Mouse (Mus musculus) liver, embryonic 12.5 days (tissue): ENCODE data around the gene Topors. TPM values are rescaled to one million over a fixed set of nuclear protein-coding genes. Genes with fewer than 3 reads are reported as not detected.
"Not testable (repeated sequence)": the region's sequence is repeated elsewhere in the genome, so short reads cannot be mapped to it uniquely, and the experiment has no call there.

Source experiments
- ATAC-seq: fragments of 200-750 bp; cut with Nextera tagmentation; 2 replicates; pipeline ENCODE4 v1.8.0; 2017; ENCODE audit warnings: moderate number of reproducible peaks, mild to moderate bottlenecking, moderate library complexity
- H3K27ac ChIP-seq: fragments of 300-500 bp; sonication (generic); 2 replicates; pipeline ENCODE4 v1.5.1; 2016; ENCODE audit warnings: mild to moderate bottlenecking
- H3K27me3 ChIP-seq: fragments of 300-500 bp; sonication (generic); replicated peaks from 2 replicates; pipeline ENCODE4 v1.6.1; 2016; ENCODE audit warnings: mild to moderate bottlenecking, moderate library complexity
- H3K36me3 ChIP-seq: fragments of 300-500 bp; sonication (generic); 2 replicates; pipeline ENCODE4 v1.6.1; 2016; ENCODE audit warnings: mild to moderate bottlenecking, moderate library complexity
- H3K4me1 ChIP-seq: fragments of 300-500 bp; sonication (generic); 2 replicates; pipeline ENCODE4 v1.6.1; 2016
- H3K4me2 ChIP-seq: fragments of 300-500 bp; sonication (generic); 2 replicates; pipeline ENCODE4 v1.6.1; 2016; ENCODE audit warnings: mild to moderate bottlenecking, moderate library complexity
- H3K4me3 ChIP-seq: fragments of 300-500 bp; sonication (generic); 2 replicates; pipeline ENCODE4 v1.5.1; 2016; ENCODE audit warnings: mild to moderate bottlenecking, moderate library complexity
- H3K9ac ChIP-seq: fragments of 300-500 bp; sonication (generic); 2 replicates; pipeline ENCODE4 v1.6.1; 2016; ENCODE audit warnings: mild to moderate bottlenecking, moderate library complexity
- H3K9me3 ChIP-seq: fragments of 300-500 bp; sonication (generic); replicated peaks from 2 replicates; pipeline ENCODE4 v1.6.1; 2016; ENCODE audit warnings: mild to moderate bottlenecking, moderate library complexity
- WGBS: fragments of 180-500 bp; shearing (Covaris S2); methylation state at CpG from one replicate; pipeline ENCODE4 v1.1.7; 2016; ENCODE audit not compliant: insufficient replicate concordance; 5-methylcytosine and 5-hydroxymethylcytosine counted together
- polyA plus RNA-seq: library from polyadenylated mRNA; unstranded; fragments of >200 nt; fragmentation: Nextera tagmentation; extraction: Ambion mirVana; gene quantifications from 2 replicates; pipeline ENCODE4 v1.2.1, GENCODE M21; 2016

Topors gene
- polyA plus RNA-seq = 26.5 and 26.7 TPM in 2 replicates

DNA sequence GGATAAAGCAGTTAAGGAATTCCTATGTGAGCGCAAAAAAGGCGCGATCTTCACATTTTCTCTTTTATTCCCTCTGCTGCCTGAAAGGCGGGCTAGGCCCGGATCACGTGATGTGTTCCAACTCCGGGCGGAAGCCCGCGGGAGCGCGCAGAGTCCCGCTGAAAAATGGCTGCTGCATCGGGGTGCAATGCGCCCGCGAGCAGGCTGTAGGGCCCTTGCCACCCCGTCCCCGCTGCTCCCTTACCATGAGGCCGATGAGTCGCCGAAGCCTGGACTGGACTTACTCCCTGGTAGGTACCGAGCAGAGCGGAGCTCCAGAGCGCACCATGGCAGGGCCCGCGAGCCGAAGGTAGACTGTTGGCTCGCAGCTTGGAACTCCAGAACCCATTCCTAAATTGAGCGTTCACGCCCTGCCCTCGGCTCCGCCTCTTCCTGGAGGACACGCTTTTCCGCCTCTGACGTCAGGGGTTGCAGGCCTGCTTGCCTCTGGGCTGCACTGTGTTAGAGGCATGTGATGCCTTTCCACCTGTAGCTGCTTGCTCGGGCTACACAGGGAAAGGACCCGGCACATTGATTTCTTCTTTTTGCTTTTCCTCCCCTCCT, at the start of gene Topors, which contains the start of gene Smim27:
TSS of gene Topors (minus strand) at position 421 of the 603 bp plus-strand sequence.
TSS of gene Smim27 (plus strand) at position 150 of the 603 bp plus-strand sequence.
- peaks cover 48% of the 10 kb centered on the region for H3K36me3 ChIP-seq
- peak within 1 kb of the TSS; percentile 92 for H3K4me2 ChIP-seq
- no peaks in the 10 kb centered on the region for H3K27me3 ChIP-seq
- peak within 1 kb of the TSS; percentile 95 for H3K27ac ChIP-seq
- peaks cover 41% of the 10 kb centered on the region for H3K4me1 ChIP-seq
- peak within 1 kb of the TSS; percentile 82 for H3K4me3 ChIP-seq
- H3K9me3 ChIP-seq = no peaks in the 10 kb centered on the region
- WGBS = under 1% methylated on average over 38 of the region's 38 CpGs
- peak; percentile 93 for ATAC-seq
- H3K9ac ChIP-seq = peak within 1 kb of the TSS; percentile 87

DNA sequence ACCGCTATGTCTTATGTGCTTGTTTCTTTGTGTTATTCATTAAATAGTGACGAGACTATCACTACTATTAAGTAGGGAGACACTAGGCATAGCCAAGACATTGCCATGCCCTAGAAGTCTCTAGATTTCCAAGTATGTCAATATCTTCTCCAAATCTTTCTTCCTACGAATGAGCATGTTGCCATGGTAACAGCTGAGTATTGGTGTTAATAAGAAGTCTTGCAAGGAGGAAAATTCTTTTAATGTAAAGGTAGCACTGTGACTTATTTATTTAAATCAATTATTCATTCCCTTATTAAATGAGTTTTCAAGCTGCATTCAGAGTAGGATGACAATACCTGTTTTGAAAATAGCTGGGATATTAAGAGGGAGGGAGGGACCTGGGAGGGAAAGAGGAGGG, 47.8 kb upstream of the Topors start:
- Histone ChIP-seq H3K9ac (no peak overlapping the region), H3K4me2 (no peak overlapping the region), H3K27ac (no peak overlapping the region), H3K36me3 (no peaks in the 10 kb centered on the region), H3K4me3 (no peak overlapping the region), H3K9me3 (no peaks in the 10 kb centered on the region), H3K4me1 (peaks cover 3% of the 10 kb centered on the region), H3K27me3 (no peaks in the 10 kb centered on the region)
- no peak for ATAC-seq
- 70% methylated on average over 3 of the region's 3 CpGs for WGBS

DNA sequence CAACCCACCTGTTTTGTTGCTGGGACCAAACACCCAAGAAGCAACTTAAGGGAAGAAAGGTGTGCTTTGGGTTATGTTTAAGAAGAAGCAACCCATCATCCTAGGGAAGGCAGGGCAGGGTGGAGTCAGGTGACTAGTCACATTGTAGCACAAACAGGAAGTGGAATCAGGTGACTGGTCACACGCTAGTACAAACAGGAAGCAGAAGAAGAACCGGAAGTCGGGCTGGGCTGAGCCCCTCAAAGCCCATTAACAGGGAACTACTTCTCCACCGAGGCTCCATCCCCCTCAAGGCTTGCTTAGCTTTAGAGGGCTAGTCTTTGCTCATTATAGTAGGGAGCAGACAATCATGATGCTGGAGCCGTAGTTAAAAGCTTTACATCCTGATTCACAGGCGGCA, 43.4 kb upstream of the Topors start:
- Histone ChIP-seq H3K27ac (no peak overlapping the region), H3K9ac (no peak overlapping the region), H3K27me3 (no peaks in the 10 kb centered on the region), H3K4me3 (no peak overlapping the region), H3K4me1 (peaks cover 24% of the 10 kb centered on the region), H3K4me2 (no peak overlapping the region), H3K36me3 (no peaks in the 10 kb centered on the region), H3K9me3 (no peaks in the 10 kb centered on the region)
- 40% methylated on average over 6 of the region's 6 CpGs for WGBS
- no peak for ATAC-seq

DNA sequence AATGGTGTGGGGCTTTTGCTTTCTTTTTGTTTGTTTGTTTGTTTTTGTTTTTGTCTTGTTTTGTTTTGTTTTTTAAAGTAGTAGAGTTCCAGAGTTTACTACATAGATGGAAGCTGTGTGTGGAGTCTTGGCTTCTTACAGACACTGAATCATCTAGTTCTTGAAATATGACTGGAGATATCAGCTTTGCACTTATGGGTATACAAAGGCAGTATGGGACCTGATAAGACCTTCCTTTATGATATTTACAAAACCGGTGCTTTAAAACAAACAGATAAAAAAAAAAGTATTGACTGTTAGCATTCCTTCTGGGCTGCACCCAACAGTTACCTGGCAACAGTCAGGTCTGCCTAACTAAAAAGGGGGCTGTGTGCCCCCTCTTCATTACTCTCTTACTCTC, 42.6 kb upstream of the Topors start:
- Histone ChIP-seq H3K27ac (no peak overlapping the region), H3K27me3 (no peaks in the 10 kb centered on the region), H3K36me3 (no peaks in the 10 kb centered on the region), H3K9me3 (no peaks in the 10 kb centered on the region), H3K9ac (no peak overlapping the region), H3K4me2 (0 out of 2 replicates have a peak overlapping the region, but pooled peaks have one; percentile 3), H3K4me3 (no peak overlapping the region), H3K4me1 (peaks cover 24% of the 10 kb centered on the region)
- peak; percentile 54 for ATAC-seq
- 29% methylated on average over 1 of the region's 1 CpGs for WGBS

DNA sequence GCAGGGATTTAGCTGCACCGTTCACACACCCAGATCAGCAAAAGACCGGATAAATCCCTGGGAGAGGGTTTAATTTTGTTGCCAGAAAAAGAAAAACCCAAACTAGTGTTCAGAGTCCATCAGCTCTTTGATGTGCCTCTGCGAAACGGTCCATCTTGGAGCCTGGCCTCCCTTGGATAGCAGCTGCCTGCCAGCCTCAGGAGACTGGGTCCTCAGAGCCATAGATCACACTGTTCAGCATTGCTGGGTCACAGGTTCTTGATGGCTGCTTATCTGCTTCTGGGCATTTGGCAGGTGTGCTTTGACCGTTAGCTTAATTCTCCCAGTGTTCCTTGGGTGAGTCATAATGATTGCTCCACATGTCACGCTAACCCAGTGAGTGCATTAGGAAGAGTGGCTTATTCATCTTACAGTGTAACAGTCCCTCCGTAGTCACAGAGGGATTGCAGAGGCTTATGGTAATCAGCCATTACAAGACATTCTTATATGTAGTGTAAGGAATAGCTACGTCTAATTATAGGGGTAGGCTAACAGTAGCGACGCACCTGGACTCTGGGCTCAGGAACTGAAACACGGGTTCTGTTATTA, 41.2 kb upstream of the Topors start:
- H3K9me3 ChIP-seq = no peaks in the 10 kb centered on the region
- 69% methylated on average over 11 of the region's 11 CpGs for WGBS
- no peaks in the 10 kb centered on the region for H3K27me3 ChIP-seq
- no peak overlapping the region for H3K27ac ChIP-seq
- H3K9ac ChIP-seq = no peak overlapping the region
- H3K36me3 ChIP-seq = no peaks in the 10 kb centered on the region
- H3K4me1 ChIP-seq = peaks cover 24% of the 10 kb centered on the region
- ATAC-seq = no peak
- no peak overlapping the region for H3K4me3 ChIP-seq
- H3K4me2 ChIP-seq = no peak overlapping the region

DNA sequence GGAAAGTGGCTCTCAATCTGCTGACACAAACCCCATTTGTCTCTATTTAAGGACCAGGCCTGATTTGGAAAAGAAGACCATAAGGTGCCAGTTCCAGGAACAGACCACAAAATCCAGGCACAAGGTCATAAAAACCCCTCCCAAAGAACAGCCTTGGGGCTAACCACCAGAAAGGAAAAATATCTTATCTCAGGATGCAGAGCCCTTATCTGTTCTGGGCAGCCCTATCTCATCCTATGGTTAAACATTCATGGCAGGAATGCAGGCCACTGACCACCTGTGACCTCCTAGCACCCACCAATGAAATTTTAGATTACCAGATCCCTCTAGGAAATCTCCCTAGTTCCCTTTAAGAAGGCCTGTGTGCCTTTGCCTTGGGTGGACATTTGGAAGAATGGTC, 40.0 kb upstream of the Topors start:
- no peaks in the 10 kb centered on the region for H3K36me3 ChIP-seq
- H3K4me2 ChIP-seq = no peak overlapping the region
- ATAC-seq = no peak
- H3K9ac ChIP-seq = no peak overlapping the region
- no peak overlapping the region for H3K27ac ChIP-seq
- no peaks in the 10 kb centered on the region for H3K27me3 ChIP-seq
- H3K4me1 ChIP-seq = peaks cover 24% of the 10 kb centered on the region
- no peaks in the 10 kb centered on the region for H3K9me3 ChIP-seq
- H3K4me3 ChIP-seq = no peak overlapping the region

DNA sequence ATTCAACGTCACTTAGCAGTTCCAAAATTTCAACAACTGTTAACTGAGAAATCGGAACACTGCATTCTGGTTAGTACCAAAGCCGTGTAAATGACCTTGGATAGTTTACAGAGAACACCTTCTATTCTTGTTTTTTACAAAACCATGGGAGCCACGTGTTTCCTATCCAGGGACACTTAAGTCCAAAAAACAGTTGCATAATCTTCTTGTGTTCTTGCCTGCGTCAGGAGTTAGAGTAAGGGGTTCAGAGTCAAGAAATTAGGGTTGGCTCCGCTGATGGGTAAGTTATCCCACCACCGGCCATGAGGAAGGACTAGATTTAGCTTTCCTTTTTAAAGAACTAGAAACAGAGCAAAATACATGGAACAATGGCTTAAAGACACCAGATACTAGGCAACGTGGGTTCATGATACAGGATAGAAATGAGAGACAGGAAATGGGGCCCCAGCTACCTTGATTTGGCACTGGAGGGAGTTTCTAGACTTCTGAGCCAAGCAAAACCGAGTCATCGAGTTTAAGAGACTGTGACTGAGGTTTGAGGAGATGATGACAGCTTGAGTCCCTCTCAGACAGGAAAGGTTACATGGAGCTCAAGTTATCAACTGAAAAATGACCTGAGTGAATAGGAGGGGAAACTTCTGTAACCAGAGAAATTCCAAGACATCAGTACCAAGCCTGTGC, 32.9 kb upstream of the Topors start:
- Histone ChIP-seq H3K4me2 (no peak overlapping the region), H3K4me1 (peaks cover 4% of the 10 kb centered on the region; the same call in 1 of the 2 replicates), H3K27me3 (peaks cover 11% of the 10 kb centered on the region; the same call in 1 of the 2 replicates), H3K4me3 (no peak overlapping the region), H3K36me3 (no peaks in the 10 kb centered on the region), H3K27ac (no peak overlapping the region), H3K9ac (no peak overlapping the region), H3K9me3 (no peaks in the 10 kb centered on the region)
- ATAC-seq = no peak
- 57% methylated on average over 10 of the region's 10 CpGs for WGBS

DNA sequence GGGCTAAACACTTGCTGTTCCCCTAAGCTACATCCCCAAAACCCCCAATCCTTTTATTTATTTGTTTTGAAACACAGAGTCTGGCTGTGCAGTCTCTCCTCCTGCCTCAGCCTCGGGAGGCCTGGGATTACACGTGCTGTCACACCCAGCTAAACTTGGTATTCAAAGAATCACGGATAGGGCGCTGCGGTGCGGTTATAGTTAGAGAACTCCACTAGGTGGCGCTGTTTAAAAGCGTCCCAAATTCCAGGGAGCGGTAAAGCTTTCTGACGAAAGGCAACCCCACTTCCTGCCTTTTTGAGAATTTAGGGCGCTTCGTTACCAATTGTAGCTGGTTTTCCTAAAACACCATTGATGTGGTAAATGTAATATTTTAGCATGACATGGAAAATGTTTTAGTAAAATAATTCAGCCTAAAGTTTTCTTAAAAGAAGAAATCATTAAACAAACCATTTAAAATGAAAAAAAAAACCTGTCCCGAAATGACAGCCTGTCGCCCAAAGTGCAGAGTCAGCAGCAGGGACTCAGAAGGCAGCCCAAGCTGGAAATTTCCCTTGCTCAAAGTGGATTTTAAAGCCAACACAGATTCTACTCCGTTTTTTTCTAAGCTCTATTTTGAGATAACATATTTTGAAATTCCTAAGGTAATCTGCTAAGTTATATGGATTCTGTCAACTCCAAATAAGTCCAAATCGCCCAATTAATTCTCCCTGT, 31.6 kb upstream of the Topors start:
- ATAC-seq = no peak
- no peak overlapping the region for H3K9ac ChIP-seq
- H3K4me3 ChIP-seq = no peak overlapping the region

DNA sequence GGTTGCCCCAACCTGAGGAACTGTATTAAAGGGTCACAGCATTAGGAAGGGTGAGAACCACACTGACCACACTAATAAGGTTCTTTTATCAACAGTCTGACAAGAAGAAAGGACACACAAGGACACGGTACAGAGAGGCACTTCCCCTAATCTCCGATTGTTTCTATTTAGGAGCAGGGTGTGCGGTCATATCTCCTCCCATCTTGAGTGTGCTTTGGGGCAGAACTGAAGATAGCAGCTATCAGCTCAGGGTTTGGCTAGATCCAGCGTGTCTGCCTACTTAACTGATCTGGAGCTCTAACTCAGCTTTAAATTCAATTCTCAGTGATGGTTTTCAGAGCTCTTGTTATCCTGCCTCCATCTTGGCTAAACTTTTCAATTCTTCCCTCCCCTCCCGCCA, 29.5 kb upstream of the Topors start:
- 12% methylated on average over 5 of the region's 5 CpGs for WGBS
- H3K4me1 ChIP-seq = peaks cover 4% of the 10 kb centered on the region; the same call in 1 of the 2 replicates
- H3K4me2 ChIP-seq = no peak overlapping the region
- H3K27ac ChIP-seq = no peak overlapping the region
- no peaks in the 10 kb centered on the region for H3K36me3 ChIP-seq
- peaks cover 11% of the 10 kb centered on the region; the same call in 1 of the 2 replicates for H3K27me3 ChIP-seq
- peaks cover 6% of the 10 kb centered on the region for H3K9me3 ChIP-seq
- H3K9ac ChIP-seq = no peak overlapping the region
- no peak; the same call in 1 of the 2 replicates for ATAC-seq
- H3K4me3 ChIP-seq = no peak overlapping the region

More for the DNA sequence above, 31.6 kb upstream of the Topors start:
- H3K4me1 ChIP-seq = peaks cover 4% of the 10 kb centered on the region; the same call in 1 of the 2 replicates
- H3K9me3 ChIP-seq = no peaks in the 10 kb centered on the region
- peak overlapping the region; percentile 47 for H3K4me2 ChIP-seq
- H3K27me3 ChIP-seq = peaks cover 11% of the 10 kb centered on the region; the same call in 1 of the 2 replicates
- 10% methylated on average over 16 of the region's 16 CpGs for WGBS
- H3K36me3 ChIP-seq = no peaks in the 10 kb centered on the region
- no peak overlapping the region for H3K27ac ChIP-seq

DNA sequence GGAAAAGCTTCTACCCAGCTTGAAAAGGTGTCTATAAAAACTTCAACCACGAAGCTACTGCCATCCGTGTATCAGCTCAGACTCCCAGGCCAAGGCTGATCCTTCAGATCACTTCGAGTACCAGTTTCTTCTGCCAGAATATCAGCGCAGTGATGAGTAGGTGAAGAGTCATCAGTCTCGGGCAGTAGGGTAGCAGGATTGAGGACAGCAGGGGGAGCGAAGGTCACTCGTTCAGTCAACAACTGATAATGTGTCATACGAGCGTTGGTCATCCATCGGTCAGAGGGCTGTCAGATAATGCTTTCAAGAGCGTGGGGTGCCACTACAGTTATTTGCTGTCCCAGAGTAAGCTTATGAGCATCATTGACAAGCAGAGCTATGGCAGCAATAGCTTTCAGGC, 21.9 kb upstream of the Topors start:
- H3K27me3 ChIP-seq, ATAC-seq, H3K4me1 ChIP-seq, H3K27ac ChIP-seq, H3K4me2 ChIP-seq, H3K4me3 ChIP-seq, H3K36me3 ChIP-seq, H3K9ac ChIP-seq: not testable (repeated sequence)
- whole genome bisulfite sequencing = 81% methylated on average over 11 of the region's 11 CpGs
- H3K9me3 ChIP-seq = peaks cover 16% of the 10 kb centered on the region

DNA sequence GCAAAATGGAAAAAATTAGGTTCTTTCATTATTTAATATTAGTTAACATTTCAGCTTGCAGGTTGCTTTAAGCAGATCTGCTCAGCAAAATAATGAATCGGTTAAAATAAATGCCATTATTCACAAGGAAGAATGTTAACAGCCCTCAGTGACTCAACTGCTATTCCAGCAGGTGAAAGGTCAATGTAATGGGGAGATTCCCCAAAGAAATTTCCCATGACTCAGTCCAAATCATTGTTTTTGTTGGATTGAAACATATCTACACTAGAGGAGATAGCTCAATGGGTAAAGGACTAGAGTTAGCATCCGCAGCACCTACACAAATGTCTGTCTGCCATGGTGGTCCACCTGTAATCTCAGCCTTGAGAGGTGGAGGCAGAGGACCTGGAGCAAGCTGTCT, 19.4 kb upstream of the Topors start:
- Histone ChIP-seq H3K36me3 (no peaks in the 10 kb centered on the region), H3K9me3 (peaks cover 9% of the 10 kb centered on the region), H3K4me1 (no peaks in the 10 kb centered on the region), H3K4me3 (no peak overlapping the region), H3K27ac (no peak overlapping the region), H3K9ac (no peak overlapping the region), H3K4me2 (no peak overlapping the region), H3K27me3 (no peaks in the 10 kb centered on the region)
- WGBS = 71% methylated on average over 2 of the region's 2 CpGs
- no peak for ATAC-seq

DNA sequence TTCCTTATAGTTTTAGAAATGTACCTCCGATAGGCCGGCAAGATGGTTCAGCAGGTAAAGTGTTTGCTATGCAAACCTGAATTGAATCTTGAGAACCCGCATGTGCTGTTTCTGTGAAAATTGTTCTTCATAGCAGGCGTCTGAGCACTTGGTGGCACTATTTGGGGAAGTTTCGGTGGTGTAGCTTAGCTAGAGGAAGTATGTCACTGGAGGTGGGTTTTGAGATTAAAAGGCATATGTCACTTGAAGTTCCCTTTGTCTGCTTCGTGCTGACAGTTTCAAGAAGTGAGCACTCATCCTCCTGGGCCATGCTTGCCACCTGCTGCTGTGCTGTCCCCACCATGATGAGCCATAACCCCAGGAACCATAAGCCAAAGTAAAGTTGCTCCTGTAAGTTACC, 17.8 kb upstream of the Topors start:
- Histone ChIP-seq H3K4me3 (no peak overlapping the region), H3K9ac (no peak overlapping the region), H3K36me3 (no peaks in the 10 kb centered on the region), H3K4me1 (no peaks in the 10 kb centered on the region), H3K4me2 (no peak overlapping the region), H3K27ac (no peak overlapping the region), H3K9me3 (peaks cover 4% of the 10 kb centered on the region), H3K27me3 (no peaks in the 10 kb centered on the region)
- no peak for ATAC-seq
- 42% methylated on average over 6 of the region's 6 CpGs for WGBS
